Mouse (Mus musculus) kidney, adult 2 months (tissue): ENCODE measurements around the gene Ltbp1.

ENCODE experiments used
- CTCF ChIP-seq: fragments of 200-500 bp; conservative IDR thresholded peaks from 2 replicates; pipeline ENCODE4 v1.5.1; 2011; ENCODE audit warnings: low read depth, mild to moderate bottlenecking, control low read depth, low read length, moderate library complexity, mixed read lengths; ENCODE audit not compliant: insufficient read depth, insufficient read length
- POLR2A ChIP-seq: fragments of 200-500 bp; IDR thresholded peaks from one replicate; pipeline ENCODE4 v1.6.1; 2011; ENCODE audit warnings: low read depth, low read length, control low read depth

GRCm38 (mm10) chr17:75333011-75333410, 327.6 kb downstream of the Ltbp1 start:
- TF ChIP-seq CTCF, result no peak
- TF ChIP-seq POLR2A, result no peak
